Mouse (Mus musculus): ENCODE data around the gene H2-Ab1. TPM values are rescaled to one million over a fixed set of nuclear protein-coding genes. Genes with fewer than 3 reads are reported as not detected.

Gene H2-Ab1
- polyA plus RNA-seq, 1 experiment from 2014 or later, result 11.7 TPM

DNA sequence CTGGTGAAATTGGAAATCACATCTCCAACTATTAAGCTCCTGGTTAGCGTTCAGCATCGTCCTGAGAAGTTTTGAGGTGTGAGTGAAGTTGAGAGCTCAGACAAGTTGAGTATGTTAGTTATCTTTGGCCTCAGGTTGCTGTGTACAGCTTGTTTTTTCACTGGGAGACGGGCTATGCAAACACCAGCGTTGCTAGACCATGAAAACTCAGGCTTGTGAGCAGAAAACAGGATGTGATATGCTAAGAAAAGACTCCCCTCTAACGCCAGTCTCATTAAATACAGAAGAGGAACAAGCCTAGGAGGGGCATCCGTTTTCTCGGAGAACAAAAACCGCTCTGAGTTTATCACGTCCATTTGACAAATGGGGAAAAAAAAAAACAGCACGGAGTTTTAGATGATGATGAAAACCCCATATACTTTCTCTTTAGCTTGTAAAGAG lies 17.9 kb upstream of the H2-Ab1 start:
- no peak overlapping the region for H3K4me2 ChIP-seq (replicated peaks)

DNA sequence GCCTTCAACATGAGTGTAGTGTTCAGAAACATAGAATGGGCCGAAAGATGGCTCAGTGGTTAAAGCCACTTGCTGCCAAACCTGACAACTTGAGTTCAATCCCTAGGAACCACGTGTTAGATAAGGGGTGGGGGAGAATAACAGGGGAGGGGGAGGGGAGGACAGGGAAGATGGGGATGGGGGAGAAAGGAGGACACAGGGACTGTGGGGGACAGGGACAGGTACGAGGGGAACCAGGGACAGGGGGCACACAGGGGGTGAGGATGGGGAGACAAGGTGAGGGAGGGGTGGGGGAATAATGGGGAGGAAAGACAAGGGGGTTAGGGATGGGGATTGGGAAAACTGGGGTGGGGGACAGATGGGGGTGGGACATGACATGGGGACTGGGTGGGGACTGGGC lies 17.1 kb upstream of the H2-Ab1 start:
- H3K27ac ChIP-seq (replicated peaks), result no peak overlapping the region
- H3K4me3 ChIP-seq (replicated peaks), result no peak overlapping the region
- H3K27me3 ChIP-seq, result no peaks in the 10 kb centered on the region
- no peak overlapping the region for H3K9ac ChIP-seq
- no peaks in the 10 kb centered on the region for H3K4me1 ChIP-seq
- ATAC-seq (ENCODE audit: insufficient number of reproducible peaks, low FRiP score, low TSS enrichment, low read depth), result no peak
- no peak overlapping the region for H3K4me2 ChIP-seq (replicated peaks)
- no peaks in the 10 kb centered on the region for H3K9me3 ChIP-seq (replicated peaks)
- WGBS, result 60% methylated on average over 3 of the region's 3 CpGs
- H3K36me3 ChIP-seq, result no peaks in the 10 kb centered on the region

More for the DNA sequence above, 17.9 kb upstream of the H2-Ab1 start:
- 62% methylated on average over 10 of the region's 10 CpGs for WGBS
- no peak overlapping the region for H3K27ac ChIP-seq (replicated peaks)
- H3K9me3 ChIP-seq (replicated peaks), result no peaks in the 10 kb centered on the region
- H3K4me3 ChIP-seq (replicated peaks), result no peak overlapping the region
- H3K36me3 ChIP-seq, result no peaks in the 10 kb centered on the region
- H3K27me3 ChIP-seq, result no peaks in the 10 kb centered on the region
- no peak overlapping the region for H3K9ac ChIP-seq
- H3K4me1 ChIP-seq, result no peaks in the 10 kb centered on the region
- ATAC-seq (ENCODE audit: insufficient number of reproducible peaks, low FRiP score, low TSS enrichment, low read depth), result no peak

DNA sequence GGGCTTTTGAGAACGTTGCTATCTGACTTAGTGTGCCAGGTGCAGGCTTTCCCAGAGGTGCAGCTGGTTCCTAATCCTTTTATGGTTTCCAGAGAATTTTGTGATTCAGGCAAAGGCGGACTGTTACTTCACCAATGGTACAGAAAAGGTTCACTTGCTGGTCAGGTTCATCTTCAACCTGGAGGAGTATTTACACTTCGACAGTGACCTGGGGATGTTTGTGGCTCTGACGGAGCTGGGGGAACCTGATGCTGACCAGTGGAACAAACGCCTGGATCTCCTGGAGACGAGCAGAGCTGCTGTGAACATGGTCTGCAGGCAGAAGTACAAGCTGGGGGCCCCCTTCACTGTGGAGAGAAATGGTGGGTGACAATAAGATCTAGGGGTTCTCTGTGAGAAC lies 16.6 kb upstream of the H2-Ab1 start:
- no peak overlapping the region for H3K9ac ChIP-seq
- H3K9me3 ChIP-seq (replicated peaks), result no peaks in the 10 kb centered on the region
- no peak overlapping the region for H3K27ac ChIP-seq (replicated peaks)
- H3K27me3 ChIP-seq, result no peaks in the 10 kb centered on the region
- 77% methylated on average over 6 of the region's 6 CpGs for WGBS
- ATAC-seq (ENCODE audit: insufficient number of reproducible peaks, low FRiP score, low TSS enrichment, low read depth), result no peak
- no peaks in the 10 kb centered on the region for H3K36me3 ChIP-seq
- H3K4me3 ChIP-seq (replicated peaks), result no peak overlapping the region
- H3K4me2 ChIP-seq (replicated peaks), result no peak overlapping the region
- no peaks in the 10 kb centered on the region for H3K4me1 ChIP-seq

- Histone ChIP-seq H3K9me3 (replicated peaks) (no peaks in the 10 kb centered on the region), H3K27ac (replicated peaks) (no peak overlapping the region), H3K27me3 (peaks cover 3% of the 10 kb centered on the region; the same call in 1 of the 2 replicates), H3K9ac (no peak overlapping the region), H3K4me1 (no peaks in the 10 kb centered on the region), H3K4me2 (replicated peaks) (no peak overlapping the region), H3K36me3 (no peaks in the 10 kb centered on the region), H3K4me3 (replicated peaks) (no peak overlapping the region)
- ATAC-seq (ENCODE audit: insufficient number of reproducible peaks, low FRiP score, low TSS enrichment, low read depth), result no peak
- WGBS, result 73% methylated on average over 4 of the region's 4 CpGs
Observed at GRCm38 (mm10) chr17:34244656-34245055, 12.8 kb upstream of the H2-Ab1 start.

- Histone ChIP-seq H3K4me2 (replicated peaks) (no peak overlapping the region), H3K4me1 (no peaks in the 10 kb centered on the region), H3K4me3 (replicated peaks) (no peak overlapping the region), H3K27me3 (peaks cover 3% of the 10 kb centered on the region; the same call in 1 of the 2 replicates), H3K36me3 (no peaks in the 10 kb centered on the region), H3K9ac (no peak overlapping the region), H3K9me3 (replicated peaks) (no peaks in the 10 kb centered on the region), H3K27ac (replicated peaks) (no peak overlapping the region)
- ATAC-seq (ENCODE audit: insufficient number of reproducible peaks, low FRiP score, low TSS enrichment, low read depth), result no peak
- 89% methylated on average over 3 of the region's 3 CpGs for WGBS
Observed at GRCm38 (mm10) chr17:34247047-34247446, 10.4 kb upstream of the H2-Ab1 start.

GRCm38 (mm10) chr17:34248764-34249163 lies 8.7 kb upstream of the H2-Ab1 start:
- no peak for ATAC-seq (ENCODE audit: insufficient number of reproducible peaks, low FRiP score, low TSS enrichment, low read depth)
- Histone ChIP-seq H3K27me3 (peaks cover 3% of the 10 kb centered on the region; the same call in 1 of the 2 replicates), H3K36me3 (no peaks in the 10 kb centered on the region), H3K4me2 (replicated peaks) (no peak overlapping the region), H3K9ac (no peak overlapping the region), H3K9me3 (replicated peaks) (no peaks in the 10 kb centered on the region), H3K4me1 (no peaks in the 10 kb centered on the region), H3K27ac (replicated peaks) (no peak overlapping the region), H3K4me3 (replicated peaks) (no peak overlapping the region)
- WGBS, result 60% methylated on average over 2 of the region's 2 CpGs

GRCm38 (mm10) chr17:34249361-34249760 lies 8.1 kb upstream of the H2-Ab1 start:
- peaks cover 3% of the 10 kb centered on the region; the same call in 1 of the 2 replicates for H3K27me3 ChIP-seq
- H3K4me2 ChIP-seq (replicated peaks), result no peak overlapping the region
- no peaks in the 10 kb centered on the region for H3K9me3 ChIP-seq (replicated peaks)
- 32% methylated on average over 3 of the region's 3 CpGs for WGBS
- no peak for ATAC-seq (ENCODE audit: insufficient number of reproducible peaks, low FRiP score, low TSS enrichment, low read depth)
- no peak overlapping the region for H3K9ac ChIP-seq
- H3K4me3 ChIP-seq (replicated peaks), result no peak overlapping the region
- H3K36me3 ChIP-seq, result no peaks in the 10 kb centered on the region
- no peaks in the 10 kb centered on the region for H3K4me1 ChIP-seq
- no peak overlapping the region for H3K27ac ChIP-seq (replicated peaks)

DNA sequence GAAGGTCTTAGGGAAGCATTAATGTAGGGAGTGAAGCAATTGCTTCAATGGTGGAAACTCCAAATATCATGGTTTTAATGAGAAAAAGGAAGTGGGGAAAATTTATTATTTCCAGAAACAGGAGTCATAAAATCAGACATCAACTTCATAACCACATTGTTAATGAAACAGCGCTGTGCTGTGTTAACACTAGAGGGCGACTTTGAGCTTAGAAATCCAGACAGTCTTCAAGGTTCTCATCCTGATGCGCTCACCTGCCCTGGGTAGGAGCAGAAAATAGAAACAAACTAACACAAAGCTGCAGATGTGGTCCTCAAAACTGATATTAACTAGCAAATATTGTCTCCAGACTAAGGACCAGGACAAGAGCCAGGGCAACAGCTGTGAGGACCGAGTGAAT lies 7.6 kb upstream of the H2-Ab1 start:
- Histone ChIP-seq H3K27ac (replicated peaks) (no peak overlapping the region), H3K27me3 (peaks cover 3% of the 10 kb centered on the region; the same call in 1 of the 2 replicates), H3K36me3 (no peaks in the 10 kb centered on the region), H3K4me2 (replicated peaks) (no peak overlapping the region), H3K4me1 (no peaks in the 10 kb centered on the region), H3K9ac (no peak overlapping the region), H3K9me3 (replicated peaks) (no peaks in the 10 kb centered on the region), H3K4me3 (replicated peaks) (no peak overlapping the region)
- WGBS, result 16% methylated on average over 4 of the region's 4 CpGs
- no peak for ATAC-seq (ENCODE audit: insufficient number of reproducible peaks, low FRiP score, low TSS enrichment, low read depth)

DNA sequence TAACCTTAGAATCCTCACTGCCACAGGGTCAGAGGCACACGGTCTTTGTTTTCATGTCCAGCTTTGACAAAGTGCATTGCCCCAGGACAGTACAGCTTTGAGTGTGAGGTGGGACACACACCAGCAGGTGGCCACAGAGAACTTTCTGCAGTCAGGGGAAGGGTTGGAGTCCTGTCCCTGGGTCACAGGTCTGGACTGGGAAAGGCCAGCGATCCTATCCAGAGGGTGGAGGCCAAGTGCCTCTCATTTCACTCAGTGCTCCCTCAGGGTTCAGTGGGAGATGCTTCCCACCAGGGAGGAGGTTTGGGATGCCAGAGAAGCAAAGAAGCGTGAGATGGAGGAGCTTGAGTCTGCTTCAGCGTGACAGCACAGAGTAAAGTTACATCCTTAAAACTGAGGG lies 5.8 kb upstream of the H2-Ab1 start:
- 39% methylated on average over 4 of the region's 4 CpGs for WGBS
- no peak for ATAC-seq (ENCODE audit: insufficient number of reproducible peaks, low FRiP score, low TSS enrichment, low read depth)
- Histone ChIP-seq H3K4me2 (replicated peaks) (no peak overlapping the region), H3K4me3 (replicated peaks) (no peak overlapping the region), H3K9me3 (replicated peaks) (no peaks in the 10 kb centered on the region), H3K27me3 (peaks cover 8% of the 10 kb centered on the region; the same call in 1 of the 2 replicates), H3K9ac (no peak overlapping the region), H3K27ac (replicated peaks) (no peak overlapping the region), H3K36me3 (no peaks in the 10 kb centered on the region), H3K4me1 (no peaks in the 10 kb centered on the region)

- 80% methylated on average over 5 of the region's 5 CpGs for WGBS
- ATAC-seq (ENCODE audit: insufficient number of reproducible peaks, low FRiP score, low TSS enrichment, low read depth), result no peak
Observed at GRCm38 (mm10) chr17:34256501-34256900, 988 bp upstream of the H2-Ab1 start.

GRCm38 (mm10) chr17:34260551-34260950 lies 3.1 kb downstream of the H2-Ab1 start:
- H3K4me3 ChIP-seq (replicated peaks), result no peak overlapping the region
- H3K4me1 ChIP-seq, result peaks cover 22% of the 10 kb centered on the region
- peaks cover 29% of the 10 kb centered on the region for H3K27me3 ChIP-seq
- 42% methylated on average over 5 of the region's 5 CpGs for WGBS
- no peak overlapping the region for H3K4me2 ChIP-seq (replicated peaks)
- no peak overlapping the region for H3K9ac ChIP-seq
- no peaks in the 10 kb centered on the region for H3K9me3 ChIP-seq (replicated peaks)
- no peak overlapping the region for H3K27ac ChIP-seq (replicated peaks)
- ATAC-seq (ENCODE audit: insufficient number of reproducible peaks, low FRiP score, low TSS enrichment, low read depth), result no peak
- H3K36me3 ChIP-seq, result no peaks in the 10 kb centered on the region

More at GRCm38 (mm10) chr17:34256501-34256900, 988 bp upstream of the H2-Ab1 start:
- Histone ChIP-seq H3K4me1 (no peaks in the 10 kb centered on the region), H3K27ac (replicated peaks) (no peak overlapping the region), H3K4me2 (replicated peaks) (no peak overlapping the region), H3K9me3 (replicated peaks) (no peaks in the 10 kb centered on the region), H3K9ac (no peak overlapping the region), H3K27me3 (peaks cover 5% of the 10 kb centered on the region; the same call in 1 of the 2 replicates), H3K4me3 (replicated peaks) (no peak overlapping the region), H3K36me3 (no peaks in the 10 kb centered on the region)

- no peaks in the 10 kb centered on the region for H3K36me3 ChIP-seq
- H3K9me3 ChIP-seq (replicated peaks), result no peaks in the 10 kb centered on the region
- no peak overlapping the region for H3K4me3 ChIP-seq (replicated peaks)
- WGBS, result 16% methylated on average over 4 of the region's 4 CpGs
- H3K27ac ChIP-seq (replicated peaks), result no peak overlapping the region
- no peak overlapping the region for H3K4me2 ChIP-seq (replicated peaks)
- no peak overlapping the region for H3K9ac ChIP-seq
- peaks cover 22% of the 10 kb centered on the region for H3K4me1 ChIP-seq
- no peak for ATAC-seq (ENCODE audit: insufficient number of reproducible peaks, low FRiP score, low TSS enrichment, low read depth)
- H3K27me3 ChIP-seq, result peaks cover 25% of the 10 kb centered on the region
Observed at GRCm38 (mm10) chr17:34261502-34261901, 4.0 kb downstream of the H2-Ab1 start.
